Mouse (Mus musculus) monocyte, adult 2 months (primary cell): Measurements from ENCODE around the gene Olfr1512.
"Not testable (repeated sequence)": the region's sequence is repeated elsewhere in the genome, so short reads cannot be mapped to it uniquely, and the experiment has no call there.

Source experiments
- DNase-seq, 2 experiments: peaks; one replicate each; pipeline ENCODE4 v3.0.0; 2022; ENCODE audit warnings: low spot score in 2 of 2, low read depth in 1 of 2

Olfr1512 gene

DNA sequence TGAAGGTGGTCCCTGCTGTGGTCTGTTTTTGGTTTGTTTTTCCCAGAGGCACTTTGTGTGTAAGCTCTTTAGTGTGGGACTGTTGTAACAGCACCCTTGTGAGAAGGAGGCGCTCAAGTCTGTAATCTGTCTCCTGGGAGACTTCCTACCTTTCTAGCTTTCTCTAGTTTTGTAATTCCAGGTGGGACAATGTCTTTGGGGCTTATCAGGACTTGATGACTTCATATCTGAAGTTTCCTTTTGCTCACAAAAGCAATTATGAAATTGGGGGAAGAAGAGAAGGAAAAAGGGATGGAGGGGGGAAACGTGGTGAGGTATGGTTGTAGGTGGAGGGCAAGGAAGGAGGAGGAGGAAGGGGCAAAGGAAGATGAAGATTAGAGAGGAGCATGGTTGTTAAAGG lies at the start of gene Olfr1512:
TSS of gene Olfr1512 (minus strand) at position 101 of the 400 bp plus-strand sequence.
- no peak for DNase-seq

DNA sequence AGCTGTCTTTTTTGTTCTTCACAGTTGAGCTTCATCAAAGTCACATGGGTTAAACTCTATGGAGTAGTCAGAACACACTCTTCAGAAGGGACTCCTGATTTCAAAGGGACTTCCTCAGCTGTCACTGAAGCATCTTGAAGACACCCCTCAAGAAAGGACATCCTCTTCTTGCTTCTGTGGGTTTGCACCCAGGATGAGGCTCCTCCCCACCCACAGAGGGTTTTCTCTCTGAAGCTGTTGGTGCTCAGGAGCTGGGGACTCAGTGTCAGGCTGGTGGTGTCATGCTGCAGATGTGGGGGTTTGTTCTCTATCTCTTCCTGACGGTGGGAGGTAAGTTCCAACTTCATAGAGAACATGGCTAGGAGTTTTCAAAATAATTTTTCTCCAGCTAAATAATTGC lies 48.7 kb upstream of the Olfr1512 start:
- DNase-seq: no peak

DNA sequence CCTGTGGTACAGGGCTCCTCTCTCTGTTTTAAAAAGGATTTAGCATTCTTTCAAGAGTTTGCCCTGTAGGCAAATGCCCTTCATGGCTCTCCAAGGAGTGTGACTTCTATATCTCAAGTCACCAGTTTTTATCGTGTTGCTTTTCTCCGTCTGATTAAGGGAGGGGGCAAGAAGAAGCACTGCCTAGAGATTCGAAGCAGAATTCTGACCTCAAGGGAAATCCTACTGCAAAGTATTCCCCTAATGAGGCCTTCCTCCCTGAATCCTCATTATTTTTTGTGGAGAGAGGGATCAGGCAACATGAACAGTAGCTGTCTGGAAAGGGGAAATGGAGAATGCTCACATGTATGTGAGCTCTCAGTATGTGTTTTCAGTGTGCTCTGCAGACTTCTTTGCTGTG lies 35.3 kb upstream of the Olfr1512 start, which contains the start of gene Olfr1510:
TSS of gene Olfr1510 (minus strand) at position 101 of the 400 bp plus-strand sequence.
- DNase-seq: no peak

DNA sequence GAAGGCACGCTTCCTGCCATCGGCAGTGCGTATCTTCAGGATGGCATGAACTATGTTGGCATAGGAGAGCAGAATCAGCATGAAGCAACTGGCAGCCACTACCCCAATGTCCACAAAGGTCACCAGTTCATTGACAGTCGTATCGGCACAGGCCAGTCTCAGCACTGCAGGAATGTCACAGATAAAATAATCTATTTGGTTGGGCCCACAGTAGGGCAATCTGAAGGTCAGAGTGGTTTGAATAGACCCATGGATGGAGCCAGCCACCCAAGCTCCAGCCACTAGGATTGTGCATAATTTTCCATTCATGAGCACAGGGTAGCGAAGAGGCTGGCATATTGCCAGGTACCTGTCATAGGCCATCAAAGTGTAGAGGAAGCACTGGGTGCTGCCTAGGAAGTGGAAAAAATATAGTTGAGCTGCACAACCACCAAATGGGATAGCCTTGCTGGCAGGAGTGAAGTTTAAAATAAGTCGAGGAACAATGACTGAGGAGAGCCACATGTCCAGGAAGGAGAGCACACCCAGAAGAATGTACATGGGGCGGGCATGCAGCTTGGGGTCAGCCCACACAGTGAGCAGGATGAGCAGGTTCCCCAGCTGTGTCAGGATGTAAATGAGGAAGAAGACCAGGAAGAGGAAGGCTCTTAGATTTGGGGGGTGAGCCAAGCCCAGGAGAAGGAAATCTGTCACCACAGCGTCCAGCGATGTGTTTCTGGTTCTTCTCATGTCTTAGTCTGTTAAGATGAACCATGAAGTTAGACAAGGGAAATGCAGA lies 31.4 kb upstream of the Olfr1512 start:
- DNase-seq: not testable (repeated sequence)

DNA sequence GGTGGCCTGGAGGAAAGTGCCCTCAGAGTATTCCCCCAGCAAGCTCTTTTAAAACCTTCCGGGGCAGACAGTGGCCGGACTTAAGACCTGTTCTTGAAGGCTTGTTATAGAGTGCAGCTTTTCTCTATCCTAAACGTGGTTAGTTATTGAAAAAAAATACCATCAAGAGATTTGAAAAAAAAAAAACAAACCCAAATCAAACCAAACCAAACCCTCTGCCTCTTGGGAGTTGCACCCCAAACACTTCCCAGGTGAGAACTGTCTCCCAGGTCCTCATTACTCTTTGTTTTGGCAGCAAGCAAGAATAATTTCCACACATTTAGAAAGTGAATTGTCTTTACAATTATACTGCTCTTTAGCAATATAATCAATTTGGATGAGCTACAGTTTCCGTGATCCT lies 18.3 kb upstream of the Olfr1512 start, which contains the start of gene Olfr1511:
TSS of gene Olfr1511 (minus strand) at position 101 of the 400 bp plus-strand sequence.
- no peak for DNase-seq

DNA sequence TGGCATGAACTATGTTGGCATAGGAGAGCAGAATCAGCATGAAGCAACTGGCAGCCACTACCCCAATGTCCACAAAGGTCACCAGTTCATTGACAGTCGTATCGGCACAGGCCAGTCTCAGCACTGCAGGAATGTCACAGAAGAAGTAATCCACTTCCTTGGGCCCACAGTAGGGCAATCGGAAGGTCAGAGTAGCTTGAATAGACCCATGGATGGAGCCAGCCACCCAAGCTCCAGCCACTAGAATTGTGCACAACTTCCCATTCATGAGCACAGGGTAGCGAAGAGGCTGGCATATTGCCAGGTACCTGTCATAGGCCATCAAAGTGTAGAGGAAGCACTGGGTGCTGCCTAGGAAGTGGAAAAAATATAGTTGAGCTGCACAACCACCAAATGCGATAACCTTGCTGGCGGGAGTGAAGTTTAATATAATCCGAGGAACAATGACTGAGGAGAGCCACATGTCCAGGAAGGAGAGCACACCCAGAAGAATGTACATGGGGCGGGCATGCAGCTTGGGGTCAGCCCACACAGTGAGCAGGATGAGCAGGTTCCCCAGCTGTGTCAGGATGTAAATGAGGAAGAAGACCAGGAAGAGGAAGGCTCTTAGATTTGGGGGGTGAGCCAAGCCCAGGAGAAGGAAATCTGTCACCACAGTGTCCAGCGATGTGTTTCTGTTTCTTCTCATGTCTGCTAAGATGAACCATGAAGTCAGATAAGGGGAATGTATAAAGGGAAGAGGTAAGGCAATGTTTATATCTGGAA lies 11.3 kb upstream of the Olfr1512 start:
- DNase-seq: not testable (repeated sequence)

DNA sequence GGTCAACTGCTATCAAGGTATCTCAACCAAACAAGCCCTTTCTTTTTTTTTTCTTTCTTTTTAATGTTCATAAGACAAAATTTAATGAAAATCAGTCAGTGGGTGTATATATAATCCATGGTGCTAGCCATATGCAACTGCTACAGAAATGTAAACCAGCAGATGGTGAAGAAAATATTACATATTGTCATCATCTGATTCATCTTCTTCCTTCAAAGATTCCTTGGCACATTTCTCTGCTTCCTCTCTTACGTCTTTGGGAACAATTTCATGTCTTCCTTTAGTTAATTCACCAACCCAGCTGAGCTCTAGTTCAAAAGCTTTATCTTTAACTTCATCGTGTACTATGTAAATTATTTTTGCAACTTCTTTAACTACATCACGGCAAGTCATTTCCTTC lies 10.2 kb downstream of the Olfr1512 start:
- DNase-seq: no peak

DNA sequence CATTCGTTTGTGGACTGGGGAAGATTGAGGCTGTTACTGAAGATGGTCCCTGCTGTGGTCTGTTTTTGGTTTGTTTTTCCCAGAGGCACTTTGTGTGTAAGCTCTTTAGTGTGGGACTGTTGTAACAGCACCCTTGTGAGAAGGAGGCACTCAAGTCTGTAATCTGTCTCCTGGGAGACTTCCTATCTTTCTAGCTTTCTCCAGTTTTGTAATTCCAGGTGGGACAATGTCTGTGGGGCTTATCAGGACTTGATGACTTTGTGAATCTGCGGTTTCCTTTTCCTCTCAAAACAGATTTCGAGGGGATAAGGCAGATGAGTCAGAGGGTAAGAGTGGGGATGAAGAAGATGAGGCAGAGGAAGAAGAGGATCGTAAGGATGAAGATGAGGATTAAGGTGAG lies 22.7 kb downstream of the Olfr1512 start, which contains the start of gene Olfr1513:
TSS of gene Olfr1513 (minus strand) at position 101 of the 400 bp plus-strand sequence.
- DNase-seq: no peak

DNA sequence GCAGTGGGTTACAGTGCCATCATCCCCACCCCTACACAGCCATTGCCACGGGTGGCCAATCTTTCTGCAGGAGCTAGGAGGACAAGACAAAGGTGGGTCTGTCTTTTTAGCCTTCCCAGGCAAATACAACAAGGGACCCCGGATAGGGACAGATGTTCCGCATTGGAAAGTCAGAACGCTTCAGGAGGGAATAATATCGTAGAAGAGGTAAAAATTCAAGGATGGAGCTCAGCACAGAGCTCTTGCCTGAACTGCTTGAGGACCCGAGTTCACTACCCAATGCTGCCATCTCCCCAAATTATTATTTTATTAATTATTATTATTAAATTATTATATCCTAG lies 39.5 kb downstream of the Olfr1512 start:
- DNase-seq: no peak

DNA sequence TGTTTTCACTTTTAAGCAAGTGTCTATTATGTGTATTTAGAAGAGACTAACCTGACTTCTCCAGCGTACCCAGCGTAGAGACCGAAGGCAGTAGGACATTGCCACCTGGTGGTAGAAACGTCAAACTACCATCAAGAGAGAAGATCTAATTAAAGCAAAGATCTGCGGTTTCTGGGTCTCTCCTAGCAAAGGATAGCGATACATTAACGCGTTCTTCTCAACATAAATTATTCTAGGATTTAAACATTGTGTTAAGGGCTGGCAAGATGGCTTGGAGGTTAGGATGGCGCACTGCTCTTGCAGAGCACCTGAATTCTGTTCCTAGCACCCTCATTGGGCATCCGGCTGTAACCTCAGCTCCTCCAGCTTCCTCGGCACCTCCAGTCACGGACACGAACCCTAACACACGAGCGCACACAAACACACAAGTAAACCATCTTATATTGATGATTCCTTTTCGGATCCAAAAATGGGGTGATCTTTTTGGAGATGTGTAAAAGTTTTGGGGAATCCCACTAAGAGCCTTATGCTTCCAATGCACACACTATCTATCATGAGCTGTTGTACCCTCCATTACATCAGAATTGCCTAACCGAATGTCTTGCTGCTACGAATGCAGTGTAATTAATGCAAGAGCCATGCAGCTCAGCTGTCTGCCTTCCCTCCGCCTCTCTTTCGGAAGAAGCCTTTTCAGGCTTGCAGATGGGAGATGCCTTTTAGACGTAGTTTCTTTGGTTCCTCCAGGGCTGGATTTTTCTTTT lies 40.0 kb downstream of the Olfr1512 start:
- no peak for DNase-seq

DNA sequence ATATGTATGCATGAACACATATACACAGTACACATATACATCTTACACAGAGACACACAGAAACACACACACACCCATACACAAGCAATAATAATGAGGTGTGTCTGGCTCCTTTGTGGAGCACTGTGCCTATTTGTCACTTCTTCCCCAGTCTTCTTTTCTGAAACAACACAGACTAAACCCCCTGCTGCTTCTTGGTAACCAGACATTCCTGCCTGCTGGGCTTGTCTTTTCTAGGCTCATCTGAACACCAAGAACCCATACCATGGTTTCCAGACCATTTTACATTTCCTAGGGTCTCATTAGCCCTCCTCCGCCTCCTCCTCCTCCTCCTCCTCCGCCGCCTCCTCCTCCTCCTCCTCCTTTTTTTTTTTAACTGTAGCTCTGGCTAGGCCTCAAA lies 46.8 kb downstream of the Olfr1512 start:
- no peak for DNase-seq

DNA sequence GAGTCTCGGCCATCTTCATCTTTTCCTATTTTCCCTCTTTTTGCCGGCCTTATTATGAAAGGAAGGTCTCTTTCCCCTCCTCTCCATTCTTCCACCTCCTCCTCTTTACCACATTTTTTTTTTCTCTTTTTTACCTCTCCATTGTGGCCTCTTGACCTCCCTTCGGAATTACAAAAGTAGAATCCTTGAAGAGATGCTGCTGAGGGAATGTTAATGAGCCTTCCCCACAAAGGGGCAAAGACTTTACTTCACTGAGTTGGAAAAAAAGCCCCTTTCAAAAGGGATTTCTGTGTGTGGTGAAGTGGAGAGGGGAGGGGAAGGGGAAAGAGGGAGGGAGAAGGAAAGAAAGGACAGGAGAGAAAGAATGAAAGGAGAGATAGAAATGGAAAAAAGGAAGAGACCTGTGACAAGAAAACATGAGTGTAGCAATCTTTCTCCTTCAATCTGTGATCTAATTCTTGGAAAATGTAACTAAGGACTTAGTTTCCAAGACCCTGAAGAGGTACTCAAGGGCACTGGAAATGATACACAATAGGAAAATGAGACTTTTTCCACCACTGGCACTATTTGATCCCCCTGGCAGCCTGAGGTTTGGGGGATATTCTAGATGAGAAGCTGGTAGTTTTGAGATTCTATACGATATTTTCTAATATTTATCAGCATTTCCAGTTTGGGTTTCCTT lies 47.8 kb downstream of the Olfr1512 start:
- DNase-seq: no peak

DNA sequence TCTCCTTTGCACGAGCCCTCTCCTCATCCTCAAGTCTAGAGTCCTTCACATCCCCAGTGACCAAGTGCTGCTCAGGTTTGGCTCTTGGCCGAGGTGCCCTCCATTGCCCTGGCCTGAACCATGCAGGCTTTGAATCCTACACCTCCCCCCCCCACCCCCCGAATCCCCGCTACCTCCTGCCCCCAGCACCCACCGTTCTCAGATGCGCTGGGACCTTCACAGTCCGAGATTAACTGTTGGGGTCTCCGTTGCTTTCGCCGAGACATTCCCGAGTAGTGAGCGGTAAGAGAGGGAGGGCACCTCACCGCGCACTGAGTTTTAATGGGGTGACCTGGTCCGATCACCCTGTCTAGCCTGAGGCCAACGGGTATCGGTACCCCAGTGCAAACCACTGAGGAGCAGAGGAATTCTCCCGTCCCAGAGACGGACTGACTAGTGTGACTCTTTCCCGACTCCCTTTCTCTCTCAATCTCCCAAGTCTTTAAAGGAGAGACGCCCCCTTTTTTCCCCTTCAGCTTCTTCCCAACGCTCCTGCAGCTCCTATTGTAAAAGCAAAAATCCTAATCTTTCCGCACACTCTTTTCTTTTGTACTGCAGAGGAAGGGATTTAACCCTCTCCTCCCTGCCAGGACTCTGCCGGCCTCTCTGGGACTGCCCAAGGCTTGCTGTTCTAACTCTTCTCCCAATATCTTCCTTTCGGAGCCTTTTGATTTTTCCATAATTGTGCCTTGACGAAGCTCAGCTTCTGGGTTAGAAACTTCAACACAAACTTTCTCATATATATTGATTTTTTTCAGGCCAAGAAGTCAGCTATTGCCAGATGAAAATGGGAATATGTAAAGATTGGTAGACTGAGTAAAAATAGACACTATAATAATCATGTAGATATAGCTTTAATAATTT lies 50.8 kb downstream of the Olfr1512 start, which contains the start of gene Sall2:
TSS of gene Sall2 (minus strand) at position 853 of the 903 bp plus-strand sequence.
- DNase-seq: no peak

DNA sequence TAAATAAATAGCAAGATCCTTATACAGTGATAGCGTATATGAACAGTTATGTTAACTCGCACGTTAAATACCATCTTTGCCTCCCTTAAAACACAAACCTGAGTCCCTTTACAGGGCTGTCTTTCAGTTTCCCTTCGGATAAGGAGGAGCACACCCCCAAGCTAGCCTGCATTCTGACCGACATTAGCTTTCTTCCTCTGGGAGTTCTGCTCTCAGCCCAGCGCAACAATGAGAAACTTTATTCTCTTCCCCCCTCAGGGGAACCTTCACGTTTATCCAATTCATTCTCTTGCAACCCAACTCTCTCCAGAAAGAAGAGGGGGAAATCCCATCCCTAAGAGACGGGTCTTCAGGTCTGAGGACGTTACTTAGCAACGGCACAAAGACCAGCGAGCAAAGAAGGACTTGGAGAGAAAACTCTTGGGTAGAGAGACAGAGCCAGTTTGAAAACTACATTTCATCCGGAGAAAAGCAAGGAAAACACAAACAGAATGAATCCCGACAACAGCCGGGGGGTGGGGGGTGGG lies 51.5 kb downstream of the Olfr1512 start:
- no peak for DNase-seq

DNA sequence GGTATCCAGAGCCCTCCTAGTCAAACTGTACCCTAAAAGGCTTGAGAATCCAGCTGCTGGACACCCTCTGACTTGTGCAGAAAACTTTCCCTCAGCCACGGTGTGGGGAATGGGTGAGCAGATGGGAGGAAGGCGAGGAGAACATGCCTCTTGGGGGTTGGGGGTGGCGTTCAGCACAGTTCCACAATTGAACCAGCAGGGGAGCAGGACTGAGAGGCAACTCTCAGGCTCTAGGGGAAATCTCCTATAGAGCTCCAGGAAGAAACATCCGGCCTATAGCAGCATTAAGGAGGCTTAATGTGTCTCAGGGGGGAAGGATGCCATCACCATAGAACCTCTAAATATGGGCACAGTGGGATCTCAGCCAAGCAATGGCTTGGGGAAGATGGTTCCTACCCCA lies 53.1 kb downstream of the Olfr1512 start:
- no peak for DNase-seq
